Mouse (Mus musculus): ENCODE results near the gene Slc17a9.

DNA sequence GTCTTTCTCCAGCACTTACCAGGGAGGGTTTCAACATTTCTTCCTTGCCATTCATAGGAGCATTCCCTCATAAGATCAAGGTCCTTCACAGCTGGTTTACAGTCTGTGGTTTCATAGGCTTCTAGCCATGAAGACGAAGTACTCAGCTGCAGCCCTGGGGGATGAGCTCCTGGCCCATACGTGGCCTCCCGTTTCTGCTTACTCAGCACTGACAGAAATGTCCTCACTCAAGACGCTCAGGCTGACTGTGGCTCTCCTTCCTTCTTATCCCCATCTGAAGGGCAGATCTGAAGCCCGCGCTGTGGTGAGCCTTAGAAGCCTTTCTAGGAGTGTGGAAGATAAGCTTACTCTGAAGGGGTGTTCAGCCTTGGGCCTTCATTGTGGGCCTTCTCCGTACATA lies 40.6 kb downstream of the Slc17a9 start:
- no peak for TF ChIP-seq CTCF (conservative IDR thresholded peaks at IDR 0.05; ENCODE audit: low read length)
- no peak for TF ChIP-seq POU5F1 (IDR thresholded peaks at IDR 0.05; ENCODE audit: borderline replicate concordance, low read length)
